Mouse (Mus musculus): ENCODE measurements around the gene Wfdc6a. TPM values are rescaled to one million over a fixed set of nuclear protein-coding genes. Genes with fewer than 3 reads are reported as not detected.
"Not testable (repeated sequence)": the region's sequence is repeated elsewhere in the genome, so short reads cannot be mapped to it uniquely, and the experiment has no call there.

Wfdc6a gene
- polyA plus RNA-seq, 1 experiment = not detected

GRCm38 (mm10) chr2:164592014-164592413, 6.8 kb upstream of the Wfdc6a start:
- Histone ChIP-seq H3K36me3 (ENCODE audit: control insufficient read depth) (no peaks in the 10 kb centered on the region), H3K4me3 (replicated peaks) (no peak overlapping the region), H3K4me1 (ENCODE audit: control insufficient read depth) (no peaks in the 10 kb centered on the region), H3K27me3 (ENCODE audit: control insufficient read depth) (no peaks in the 10 kb centered on the region), H3K9me3 (ENCODE audit: control insufficient read depth, low read length) (no peaks in the 10 kb centered on the region)
- TF ChIP-seq TAL1 (IDR thresholded peaks at IDR 0.05; ENCODE audit: low read length) (no peak), GATA1 (IDR thresholded peaks at IDR 0.05; ENCODE audit: low read length) (no peak)

GRCm38 (mm10) chr2:164573359-164573758, 11.9 kb downstream of the Wfdc6a start, which contains the start of gene Spint3:
Spint3 (minus strand) TSS chr2:164573459.
- H3K9me3 ChIP-seq (ENCODE audit: control insufficient read depth, low read length); H3K4me3 ChIP-seq (replicated peaks); H3K27me3 ChIP-seq (ENCODE audit: control insufficient read depth): not testable (repeated sequence)

GRCm38 (mm10) chr2:164567460-164567859, 17.8 kb downstream of the Wfdc6a start:
- Histone ChIP-seq H3K9me3 (ENCODE audit: control insufficient read depth, low read length) (no peaks in the 10 kb centered on the region), H3K36me3 (ENCODE audit: control insufficient read depth) (no peaks in the 10 kb centered on the region), H3K27me3 (ENCODE audit: control insufficient read depth) (peaks cover 26% of the 10 kb centered on the region), H3K4me3 (replicated peaks) (no peak overlapping the region), H3K4me1 (ENCODE audit: control insufficient read depth) (no peaks in the 10 kb centered on the region)
- TF ChIP-seq GATA1 (IDR thresholded peaks at IDR 0.05; ENCODE audit: low read length) (no peak), TAL1 (IDR thresholded peaks at IDR 0.05; ENCODE audit: low read length) (no peak)

More at GRCm38 (mm10) chr2:164573359-164573758, 11.9 kb downstream of the Wfdc6a start, which contains the start of gene Spint3:
- H3K36me3 ChIP-seq (ENCODE audit: control insufficient read depth); H3K4me1 ChIP-seq (ENCODE audit: control insufficient read depth): not testable (repeated sequence)

- no peaks in the 10 kb centered on the region for H3K9me3 ChIP-seq (ENCODE audit: control insufficient read depth, low read length)
- H3K27me3 ChIP-seq (ENCODE audit: control insufficient read depth) = peaks cover 31% of the 10 kb centered on the region
- no peaks in the 10 kb centered on the region for H3K4me1 ChIP-seq (ENCODE audit: control insufficient read depth)
- TF ChIP-seq TAL1 (IDR thresholded peaks at IDR 0.05; ENCODE audit: low read length) (no peak), GATA1 (IDR thresholded peaks at IDR 0.05; ENCODE audit: low read length) (no peak)
- H3K4me3 ChIP-seq (replicated peaks) = no peak overlapping the region
- H3K36me3 ChIP-seq (ENCODE audit: control insufficient read depth) = no peaks in the 10 kb centered on the region
These were observed 18.2 kb downstream of the Wfdc6a start for GRCm38 (mm10) chr2:164566997-164567396.

GRCm38 (mm10) chr2:164564346-164564745, 20.9 kb downstream of the Wfdc6a start:
- H3K4me1 ChIP-seq (ENCODE audit: control insufficient read depth) = no peaks in the 10 kb centered on the region
- peaks cover 37% of the 10 kb centered on the region for H3K27me3 ChIP-seq (ENCODE audit: control insufficient read depth)
- no peaks in the 10 kb centered on the region for H3K36me3 ChIP-seq (ENCODE audit: control insufficient read depth)
- H3K9me3 ChIP-seq (ENCODE audit: control insufficient read depth, low read length) = no peaks in the 10 kb centered on the region
- TF ChIP-seq TAL1 (IDR thresholded peaks at IDR 0.05; ENCODE audit: low read length) (no peak), GATA1 (IDR thresholded peaks at IDR 0.05; ENCODE audit: low read length) (no peak)
- H3K4me3 ChIP-seq (replicated peaks) = no peak overlapping the region

GRCm38 (mm10) chr2:164563339-164564038, 21.8 kb downstream of the Wfdc6a start:
- Histone ChIP-seq H3K27me3 (ENCODE audit: control insufficient read depth) (peaks cover 37% of the 10 kb centered on the region), H3K4me3 (replicated peaks) (no peak overlapping the region), H3K9me3 (ENCODE audit: control insufficient read depth, low read length) (no peaks in the 10 kb centered on the region), H3K4me1 (ENCODE audit: control insufficient read depth) (no peaks in the 10 kb centered on the region), H3K36me3 (ENCODE audit: control insufficient read depth) (no peaks in the 10 kb centered on the region)
- no peak for TF ChIP-seq TAL1 (IDR thresholded peaks at IDR 0.05; ENCODE audit: low read length)
- no peak for TF ChIP-seq GATA1 (IDR thresholded peaks at IDR 0.05; ENCODE audit: low read length)

GRCm38 (mm10) chr2:164562391-164563188, 22.7 kb downstream of the Wfdc6a start, which contains the start of gene Wfdc2:
Wfdc2 (plus strand) TSS chr2:164562413.
- H3K4me1 ChIP-seq (ENCODE audit: control insufficient read depth) = no peaks in the 10 kb centered on the region
- no peaks in the 10 kb centered on the region for H3K36me3 ChIP-seq (ENCODE audit: control insufficient read depth)
- peaks cover 37% of the 10 kb centered on the region for H3K27me3 ChIP-seq (ENCODE audit: control insufficient read depth)
- H3K4me3 ChIP-seq (replicated peaks) = no peak within 1 kb of the TSS
- no peaks in the 10 kb centered on the region for H3K9me3 ChIP-seq (ENCODE audit: control insufficient read depth, low read length)
- TF ChIP-seq TAL1 (IDR thresholded peaks at IDR 0.05; ENCODE audit: low read length) = no peak
- TF ChIP-seq GATA1 (IDR thresholded peaks at IDR 0.05; ENCODE audit: low read length) = no peak

GRCm38 (mm10) chr2:164560106-164560505, 25.1 kb downstream of the Wfdc6a start:
- no peaks in the 10 kb centered on the region for H3K36me3 ChIP-seq (ENCODE audit: control insufficient read depth)

GRCm38 (mm10) chr2:164558991-164559645, 26.1 kb downstream of the Wfdc6a start:
- H3K4me3 ChIP-seq (replicated peaks) = no peak overlapping the region
- no peaks in the 10 kb centered on the region for H3K9me3 ChIP-seq (ENCODE audit: control insufficient read depth, low read length)
- H3K4me1 ChIP-seq (ENCODE audit: control insufficient read depth) = no peaks in the 10 kb centered on the region
- H3K27me3 ChIP-seq (ENCODE audit: control insufficient read depth) = peaks cover 28% of the 10 kb centered on the region
- H3K36me3 ChIP-seq (ENCODE audit: control insufficient read depth) = no peaks in the 10 kb centered on the region
- no peak for TF ChIP-seq TAL1 (IDR thresholded peaks at IDR 0.05; ENCODE audit: low read length)
- no peak for TF ChIP-seq GATA1 (IDR thresholded peaks at IDR 0.05; ENCODE audit: low read length)

More at GRCm38 (mm10) chr2:164560106-164560505, 25.1 kb downstream of the Wfdc6a start:
- Histone ChIP-seq H3K4me1 (ENCODE audit: control insufficient read depth) (no peaks in the 10 kb centered on the region), H3K9me3 (ENCODE audit: control insufficient read depth, low read length) (no peaks in the 10 kb centered on the region), H3K27me3 (ENCODE audit: control insufficient read depth) (peaks cover 37% of the 10 kb centered on the region), H3K4me3 (replicated peaks) (no peak overlapping the region)
- TF ChIP-seq TAL1 (IDR thresholded peaks at IDR 0.05; ENCODE audit: low read length) (no peak), GATA1 (IDR thresholded peaks at IDR 0.05; ENCODE audit: low read length) (no peak)
